Mouse (Mus musculus): Measurements from ENCODE around the gene Gm45711.

DNA sequence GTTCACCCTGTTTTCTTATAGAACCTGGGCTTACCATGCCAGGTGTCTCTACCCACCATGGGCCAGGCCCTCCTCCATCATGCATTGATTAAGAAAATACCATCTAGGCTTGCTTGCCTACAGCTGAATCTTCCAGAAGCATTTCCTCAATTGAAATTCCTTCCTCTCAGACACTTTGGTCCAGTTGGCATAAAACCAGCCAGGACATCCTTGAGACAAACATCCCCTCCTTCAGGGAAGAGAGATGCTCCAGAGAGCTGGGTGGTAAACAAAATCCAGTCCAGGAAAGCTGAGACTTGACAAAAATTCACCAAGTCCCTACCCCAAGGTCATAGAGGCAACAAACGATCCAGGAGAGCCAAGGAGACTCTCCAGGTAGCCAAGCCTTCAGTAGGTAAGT is 24.3 kb upstream of the Gm45711 start:
- TF ChIP-seq CTCF (IDR thresholded peaks at IDR 0.05; ENCODE audit: low read depth), result no peak
- TF ChIP-seq EP300 (IDR thresholded peaks at IDR 0.05; ENCODE audit: low read depth), result no peak

Measured in liver, embryonic 14.5 days (tissue).